Mouse (Mus musculus): ENCODE results near the gene Atg2b. TPM values are rescaled to one million over a fixed set of nuclear protein-coding genes. Genes with fewer than 3 reads are reported as not detected.

The Atg2b gene
- polyA plus RNA-seq, 1 experiment: 20.0 TPM

- Histone ChIP-seq H3K79me2 (ENCODE audit: control insufficient read depth, insufficient read depth) (no peaks in the 10 kb centered on the region), H3K4me3 (no peak overlapping the region), H3K4me2 (ENCODE audit: low read depth) (no peak overlapping the region), H3K36me3 (ENCODE audit: control insufficient read depth, insufficient read depth) (peaks cover 58% of the 10 kb centered on the region), H3K27me3 (ENCODE audit: control insufficient read depth, insufficient read depth, insufficient read length) (no peaks in the 10 kb centered on the region), H3ac (ENCODE audit: control insufficient read depth, insufficient read length) (no peak overlapping the region)
- TF ChIP-seq POLR2AphosphoS2 (IDR thresholded peaks at IDR 0.05; ENCODE audit: insufficient read length, low read depth) (no peak), TCF12 (IDR thresholded peaks at IDR 0.05; ENCODE audit: insufficient read depth, poor library complexity, severe bottlenecking) (no peak), USF1 (IDR thresholded peaks at IDR 0.05; ENCODE audit: low read depth) (no peak)
Measured at GRCm38 (mm10) chr12:105655850-105656249, 29.2 kb downstream of the Atg2b start.

- no peaks in the 10 kb centered on the region for H3K79me2 ChIP-seq (ENCODE audit: control insufficient read depth, insufficient read depth)
- no peak overlapping the region for H3K4me2 ChIP-seq (ENCODE audit: low read depth)
- peaks cover 45% of the 10 kb centered on the region for H3K36me3 ChIP-seq (ENCODE audit: control insufficient read depth, insufficient read depth)
- TF ChIP-seq CEBPB (IDR thresholded peaks at IDR 0.05; ENCODE audit: insufficient read depth, poor library complexity, severe bottlenecking) (no peak), POLR2A (IDR thresholded peaks at IDR 0.05; ENCODE audit: insufficient read length, low read depth) (no peak), POLR2AphosphoS2 (IDR thresholded peaks at IDR 0.05; ENCODE audit: insufficient read length, low read depth) (no peak), SRF (IDR thresholded peaks at IDR 0.05; ENCODE audit: control insufficient read depth, insufficient read length, low read depth) (no peak), REST (IDR thresholded peaks at IDR 0.05; ENCODE audit: insufficient read depth, insufficient read length) (no peak), TCF3 (IDR thresholded peaks at IDR 0.05; ENCODE audit: insufficient read length, low read depth) (no peak), MAX (IDR thresholded peaks at IDR 0.05; ENCODE audit: low read depth) (no peak)
- H3K27me3 ChIP-seq (ENCODE audit: control insufficient read depth, insufficient read depth, insufficient read length): no peaks in the 10 kb centered on the region
- H3ac ChIP-seq (ENCODE audit: control insufficient read depth, insufficient read length): no peak overlapping the region
- no peak overlapping the region for H3K4me3 ChIP-seq
Measured at GRCm38 (mm10) chr12:105642770-105643321, 42.2 kb downstream of the Atg2b start.

GRCm38 (mm10) chr12:105637554-105637953 is 47.5 kb downstream of the Atg2b start:
- H3K79me2 ChIP-seq (ENCODE audit: control insufficient read depth, insufficient read depth): no peaks in the 10 kb centered on the region
- H3K4me3 ChIP-seq: no peak overlapping the region
- no peak for TF ChIP-seq MYOD1 (IDR thresholded peaks at IDR 0.05; ENCODE audit: control insufficient read depth in 1 of 3, insufficient read length in 2 of 3, low read depth in 2 of 3)
- no peak for TF ChIP-seq E2F4 (IDR thresholded peaks at IDR 0.05; ENCODE audit: insufficient read depth)
- TF ChIP-seq TCF3 (IDR thresholded peaks at IDR 0.05; ENCODE audit: insufficient read length, low read depth): no peak
- TF ChIP-seq USF1 (IDR thresholded peaks at IDR 0.05; ENCODE audit: low read depth): no peak
- TF ChIP-seq POLR2A (IDR thresholded peaks at IDR 0.05; ENCODE audit: insufficient read length, low read depth): no peak
- TF ChIP-seq POLR2AphosphoS2 (IDR thresholded peaks at IDR 0.05; ENCODE audit: insufficient read length, low read depth): no peak
- TF ChIP-seq SRF (IDR thresholded peaks at IDR 0.05; ENCODE audit: control insufficient read depth, insufficient read length, low read depth): no peak
- TF ChIP-seq CEBPB (IDR thresholded peaks at IDR 0.05; ENCODE audit: insufficient read depth, poor library complexity, severe bottlenecking): no peak
- no peak for TF ChIP-seq TCF12 (IDR thresholded peaks at IDR 0.05; ENCODE audit: insufficient read depth, poor library complexity, severe bottlenecking)
- TF ChIP-seq MYOG (IDR thresholded peaks at IDR 0.05; ENCODE audit: control insufficient read depth in 1 of 3, insufficient read depth in 1 of 3, insufficient read length in 2 of 3, low read depth in 2 of 3): no peak
- TF ChIP-seq MAX (IDR thresholded peaks at IDR 0.05; ENCODE audit: low read depth): no peak
- TF ChIP-seq REST (IDR thresholded peaks at IDR 0.05; ENCODE audit: insufficient read depth, insufficient read length): no peak
- H3K36me3 ChIP-seq (ENCODE audit: control insufficient read depth, insufficient read depth): peaks cover 40% of the 10 kb centered on the region
- no peaks in the 10 kb centered on the region for H3K27me3 ChIP-seq (ENCODE audit: control insufficient read depth, insufficient read depth, insufficient read length)
- H3ac ChIP-seq (ENCODE audit: control insufficient read depth, insufficient read length): no peak overlapping the region
- no peak overlapping the region for H3K4me2 ChIP-seq (ENCODE audit: low read depth)

- Histone ChIP-seq H3K36me3 (ENCODE audit: control insufficient read depth, insufficient read depth) (peaks cover 45% of the 10 kb centered on the region), H3K79me2 (ENCODE audit: control insufficient read depth, insufficient read depth) (no peaks in the 10 kb centered on the region), H3ac (ENCODE audit: control insufficient read depth, insufficient read length) (no peak overlapping the region), H3K27me3 (ENCODE audit: control insufficient read depth, insufficient read depth, insufficient read length) (no peaks in the 10 kb centered on the region), H3K4me3 (no peak overlapping the region), H3K4me2 (ENCODE audit: low read depth) (no peak overlapping the region)
- TF ChIP-seq POLR2AphosphoS2 (IDR thresholded peaks at IDR 0.05; ENCODE audit: insufficient read length, low read depth): no peak
- TF ChIP-seq USF1 (IDR thresholded peaks at IDR 0.05; ENCODE audit: low read depth): no peak
- TF ChIP-seq CEBPB (IDR thresholded peaks at IDR 0.05; ENCODE audit: insufficient read depth, poor library complexity, severe bottlenecking): no peak
- no peak for TF ChIP-seq POLR2A (IDR thresholded peaks at IDR 0.05; ENCODE audit: insufficient read length, low read depth)
- TF ChIP-seq REST (IDR thresholded peaks at IDR 0.05; ENCODE audit: insufficient read depth, insufficient read length): no peak
- TF ChIP-seq E2F4 (IDR thresholded peaks at IDR 0.05; ENCODE audit: insufficient read depth): no peak
- no peak for TF ChIP-seq MYOG (IDR thresholded peaks at IDR 0.05; ENCODE audit: control insufficient read depth in 1 of 3, insufficient read depth in 1 of 3, insufficient read length in 2 of 3, low read depth in 2 of 3)
- no peak for TF ChIP-seq SRF (IDR thresholded peaks at IDR 0.05; ENCODE audit: control insufficient read depth, insufficient read length, low read depth)
- no peak for TF ChIP-seq TCF3 (IDR thresholded peaks at IDR 0.05; ENCODE audit: insufficient read length, low read depth)
- no peak for TF ChIP-seq TCF12 (IDR thresholded peaks at IDR 0.05; ENCODE audit: insufficient read depth, poor library complexity, severe bottlenecking)
- TF ChIP-seq MAX (IDR thresholded peaks at IDR 0.05; ENCODE audit: low read depth): no peak
- no peak for TF ChIP-seq MYOD1 (IDR thresholded peaks at IDR 0.05; ENCODE audit: control insufficient read depth in 1 of 3, insufficient read length in 2 of 3, low read depth in 2 of 3)
Measured at GRCm38 (mm10) chr12:105636551-105636950, 48.5 kb downstream of the Atg2b start.

- no peaks in the 10 kb centered on the region for H3K27me3 ChIP-seq (ENCODE audit: control insufficient read depth, insufficient read depth, insufficient read length)
- H3ac ChIP-seq (ENCODE audit: control insufficient read depth, insufficient read length): no peak overlapping the region
- H3K4me3 ChIP-seq: no peak overlapping the region
- TF ChIP-seq REST (IDR thresholded peaks at IDR 0.05; ENCODE audit: insufficient read depth, insufficient read length): no peak
- TF ChIP-seq USF1 (IDR thresholded peaks at IDR 0.05; ENCODE audit: low read depth): no peak
- no peak for TF ChIP-seq POLR2AphosphoS2 (IDR thresholded peaks at IDR 0.05; ENCODE audit: insufficient read length, low read depth)
- TF ChIP-seq TCF12 (IDR thresholded peaks at IDR 0.05; ENCODE audit: insufficient read depth, poor library complexity, severe bottlenecking): no peak
- TF ChIP-seq MAX (IDR thresholded peaks at IDR 0.05; ENCODE audit: low read depth): no peak
- no peak for TF ChIP-seq TCF3 (IDR thresholded peaks at IDR 0.05; ENCODE audit: insufficient read length, low read depth)
- no peak for TF ChIP-seq E2F4 (IDR thresholded peaks at IDR 0.05; ENCODE audit: insufficient read depth)
- TF ChIP-seq SRF (IDR thresholded peaks at IDR 0.05; ENCODE audit: control insufficient read depth, insufficient read length, low read depth): no peak
- TF ChIP-seq MYOD1 (IDR thresholded peaks at IDR 0.05; ENCODE audit: control insufficient read depth in 1 of 3, insufficient read length in 2 of 3, low read depth in 2 of 3): no peak
- no peak for TF ChIP-seq MYOG (IDR thresholded peaks at IDR 0.05; ENCODE audit: control insufficient read depth in 1 of 3, insufficient read depth in 1 of 3, insufficient read length in 2 of 3, low read depth in 2 of 3)
- no peak for TF ChIP-seq POLR2A (IDR thresholded peaks at IDR 0.05; ENCODE audit: insufficient read length, low read depth)
- TF ChIP-seq CEBPB (IDR thresholded peaks at IDR 0.05; ENCODE audit: insufficient read depth, poor library complexity, severe bottlenecking): no peak
- peaks cover 41% of the 10 kb centered on the region for H3K36me3 ChIP-seq (ENCODE audit: control insufficient read depth, insufficient read depth)
- no peaks in the 10 kb centered on the region for H3K79me2 ChIP-seq (ENCODE audit: control insufficient read depth, insufficient read depth)
- H3K4me2 ChIP-seq (ENCODE audit: low read depth): no peak overlapping the region
Measured at GRCm38 (mm10) chr12:105634374-105635067, 50.5 kb downstream of the Atg2b start.
